Mouse (Mus musculus) intestine, postnatal 0 days (tissue): ENCODE results near the gene Hspb1. TPM values are rescaled to one million over a fixed set of nuclear protein-coding genes. Genes with fewer than 3 reads are reported as not detected.

Experiments used
- ATAC-seq: fragments of 200-750 bp; cut with Nextera tagmentation; 2 replicates; pipeline ENCODE4 v1.8.0; 2017; ENCODE audit warnings: mild to moderate bottlenecking, moderate TSS enrichment, moderate library complexity
- H3K27ac ChIP-seq: fragments of 300-500 bp; sonication (generic); 2 replicates; pipeline ENCODE4 v1.5.1; 2014; ENCODE audit warnings: mild to moderate bottlenecking, low read depth, low read length, moderate library complexity
- H3K27me3 ChIP-seq: fragments of 300-500 bp; sonication (generic); replicated peaks from 2 replicates; pipeline ENCODE4 v1.6.1; 2014; ENCODE audit warnings: low read length, mixed read lengths; ENCODE audit not compliant: control insufficient read depth, insufficient read depth
- H3K36me3 ChIP-seq: fragments of 300-500 bp; sonication (generic); 2 replicates; pipeline ENCODE4 v1.6.1; 2014; ENCODE audit warnings: mild to moderate bottlenecking, moderate library complexity; ENCODE audit not compliant: control insufficient read depth, insufficient read depth
- H3K4me1 ChIP-seq: fragments of 300-500 bp; sonication (generic); replicated peaks from 2 replicates; pipeline ENCODE4 v1.6.1; 2014; ENCODE audit warnings: antibody characterized with exemption, low read length, mixed read lengths; ENCODE audit not compliant: control insufficient read depth, insufficient read depth
- H3K4me2 ChIP-seq: fragments of 300-500 bp; sonication (generic); replicated peaks from 2 replicates; pipeline ENCODE4 v1.6.1; 2014; ENCODE audit warnings: low read depth, mild to moderate bottlenecking, moderate library complexity
- H3K4me3 ChIP-seq: fragments of 300-500 bp; sonication (generic); 2 replicates; pipeline ENCODE4 v1.5.1; 2014; ENCODE audit warnings: low read depth, low read length
- H3K9ac ChIP-seq: fragments of 300-500 bp; sonication (generic); 2 replicates; pipeline ENCODE4 v1.6.1; 2014; ENCODE audit warnings: mild to moderate bottlenecking, low read depth, low read length
- H3K9me3 ChIP-seq: fragments of 300-500 bp; sonication (generic); 2 replicates; pipeline ENCODE4 v1.6.1; 2016; ENCODE audit warnings: mixed run types; ENCODE audit not compliant: control insufficient read depth
- CTCF ChIP-seq: sonication (generic); IDR thresholded peaks from 2 replicates; pipeline ENCODE4 v1.5.1; 2016; ENCODE audit warnings: low read depth, mild to moderate bottlenecking, control low read depth, antibody characterized with exemption, moderate library complexity
- WGBS: fragments of 180-500 bp; shearing (Covaris S2); extraction: QIAGEN DNeasy Blood & Tissue Kit; methylation state at CpG from one replicate; pipeline ENCODE4 v1.1.7; 2014; 5-methylcytosine and 5-hydroxymethylcytosine counted together
- polyA plus RNA-seq: library from polyadenylated mRNA; unstranded; fragments of >200 nt; fragmentation: Nextera tagmentation; extraction: Ambion mirVana; gene quantifications from 2 replicates; pipeline ENCODE4 v1.2.1, GENCODE M21; 2015

Gene Hspb1
- polyA plus RNA-seq, 1 experiment from 2014 or later: 107 TPM

DNA sequence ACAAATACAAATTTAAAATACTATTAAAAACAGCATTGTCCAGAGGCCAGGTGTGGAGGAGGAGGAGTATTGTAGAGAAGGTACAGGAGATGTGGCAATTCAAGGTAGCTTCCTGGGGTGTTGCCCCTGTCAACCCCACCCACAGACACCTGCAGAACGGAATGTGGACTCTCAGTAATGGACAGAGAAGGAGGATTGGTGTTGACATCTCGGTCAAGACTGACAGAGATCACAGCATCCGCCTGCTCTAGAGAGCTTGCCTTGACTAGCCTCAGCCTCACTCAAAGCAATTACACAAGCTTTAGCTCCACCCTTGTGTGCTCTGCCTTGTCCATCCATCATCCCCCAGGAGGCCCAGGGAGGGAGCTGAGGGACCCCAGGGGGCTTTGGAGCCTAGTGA, 3.2 kb downstream of the Hspb1 start:
- Histone ChIP-seq H3K9ac (no peak overlapping the region), H3K4me3 (no peak overlapping the region), H3K27me3 (peaks cover 19% of the 10 kb centered on the region; the same call in 1 of the 2 replicates), H3K4me1 (no peaks in the 10 kb centered on the region), H3K36me3 (no peaks in the 10 kb centered on the region), H3K4me2 (no peak overlapping the region), H3K27ac (no peak overlapping the region), H3K9me3 (no peaks in the 10 kb centered on the region)
- no peak for ATAC-seq
- WGBS: 36% methylated on average over 3 of the region's 3 CpGs
- TF ChIP-seq CTCF: no peak

DNA sequence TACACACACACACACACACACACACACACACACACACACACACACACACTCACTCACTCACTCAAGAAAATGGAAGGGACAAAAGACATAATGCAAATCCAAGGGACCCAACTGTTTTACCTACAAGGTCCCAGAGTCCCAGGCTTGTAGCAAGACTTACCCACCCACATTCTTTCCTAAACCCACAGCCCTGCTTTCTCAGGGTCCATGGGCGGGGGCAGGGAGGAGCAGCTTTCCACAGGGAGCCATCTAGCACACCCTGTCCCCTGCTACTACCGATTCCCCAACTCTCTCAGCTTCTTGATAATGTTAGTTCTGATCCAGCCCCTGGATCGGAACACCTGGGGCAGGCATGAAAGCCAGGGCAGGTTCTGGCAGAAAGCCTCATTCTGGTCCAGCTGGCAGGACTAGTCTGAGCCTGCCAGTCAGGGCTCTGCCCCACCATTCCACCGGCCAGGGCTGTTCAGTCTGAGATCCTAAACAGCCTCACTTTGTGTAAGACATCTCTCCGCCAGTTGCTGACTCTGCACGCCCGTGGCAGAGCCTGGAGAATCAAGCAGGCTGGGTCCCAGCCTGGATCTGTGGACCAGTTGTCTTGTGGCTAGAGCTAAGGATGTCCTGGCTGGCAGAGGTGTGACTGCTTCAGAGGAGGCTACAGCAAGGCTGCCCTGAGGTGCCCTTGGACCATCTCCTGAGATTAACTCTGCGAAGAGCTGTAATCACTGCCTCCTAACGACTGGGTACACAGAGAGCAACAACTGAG, 5.1 kb downstream of the Hspb1 start:
- no peak for ATAC-seq
- H3K4me2 ChIP-seq: no peak overlapping the region
- no peak overlapping the region for H3K9ac ChIP-seq

DNA sequence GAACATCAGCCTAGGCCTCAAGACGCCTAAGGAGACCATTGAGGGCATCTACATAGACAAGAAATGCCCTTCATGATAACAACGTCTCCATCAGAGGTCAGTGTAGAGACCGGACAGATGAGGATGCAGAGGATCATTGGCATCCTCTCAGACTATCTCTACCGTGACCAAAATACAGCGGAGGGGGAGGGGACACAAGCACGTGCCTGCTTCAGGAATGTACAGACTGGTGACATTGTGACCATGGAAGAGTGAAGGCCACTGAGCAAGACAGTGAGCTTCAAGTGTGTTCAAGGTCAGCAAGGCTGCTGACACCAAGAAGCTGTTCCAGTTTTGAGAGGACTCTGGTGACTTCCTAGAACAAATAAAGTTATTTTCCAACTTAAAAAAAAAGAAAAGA, 7.2 kb downstream of the Hspb1 start:
- no peak for TF ChIP-seq CTCF
- WGBS: 80% methylated on average over 6 of the region's 6 CpGs
- Histone ChIP-seq H3K9ac (no peak overlapping the region), H3K4me3 (no peak overlapping the region), H3K36me3 (no peaks in the 10 kb centered on the region), H3K27me3 (0 out of 2 replicates have a peak, but pooled peaks cover 10% of the 10 kb centered on the region), H3K27ac (no peak overlapping the region), H3K4me2 (no peak overlapping the region), H3K4me1 (no peaks in the 10 kb centered on the region), H3K9me3 (no peaks in the 10 kb centered on the region)
- no peak for ATAC-seq

More for the DNA sequence above, 5.1 kb downstream of the Hspb1 start:
- Histone ChIP-seq H3K9me3 (no peaks in the 10 kb centered on the region), H3K27ac (no peak overlapping the region), H3K27me3 (peaks cover 19% of the 10 kb centered on the region; the same call in 1 of the 2 replicates), H3K4me3 (no peak overlapping the region), H3K36me3 (no peaks in the 10 kb centered on the region), H3K4me1 (no peaks in the 10 kb centered on the region)
- 38% methylated on average over 9 of the region's 9 CpGs for WGBS
- no peak for TF ChIP-seq CTCF

DNA sequence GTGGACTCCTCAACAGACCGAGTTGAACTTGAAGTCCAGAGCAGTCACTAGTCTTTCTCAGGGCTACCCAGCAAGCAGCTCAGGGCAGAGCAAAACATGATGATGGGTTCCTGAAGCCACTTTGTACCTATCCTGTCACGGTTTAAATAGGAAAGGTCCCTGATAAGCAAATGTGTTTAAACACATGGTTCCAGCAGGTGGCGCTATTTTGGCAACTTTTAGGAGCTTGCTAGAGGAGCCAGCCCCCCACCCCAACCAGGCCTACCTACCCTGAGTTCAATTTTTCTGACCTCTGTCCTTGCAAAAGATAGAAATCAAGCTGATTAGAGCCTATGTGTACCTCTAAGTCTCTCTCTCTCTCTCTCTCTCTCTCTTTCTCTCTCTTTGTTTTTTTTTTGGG, 10.3 kb downstream of the Hspb1 start:
- Histone ChIP-seq H3K4me3 (no peak overlapping the region), H3K9ac (no peak overlapping the region), H3K4me1 (no peaks in the 10 kb centered on the region), H3K4me2 (no peak overlapping the region), H3K27me3 (no peaks in the 10 kb centered on the region), H3K36me3 (no peaks in the 10 kb centered on the region), H3K9me3 (no peaks in the 10 kb centered on the region), H3K27ac (no peak overlapping the region)
- peak; percentile 67 for TF ChIP-seq CTCF
- 24% methylated on average over 3 of the region's 3 CpGs for WGBS
- no peak for ATAC-seq

DNA sequence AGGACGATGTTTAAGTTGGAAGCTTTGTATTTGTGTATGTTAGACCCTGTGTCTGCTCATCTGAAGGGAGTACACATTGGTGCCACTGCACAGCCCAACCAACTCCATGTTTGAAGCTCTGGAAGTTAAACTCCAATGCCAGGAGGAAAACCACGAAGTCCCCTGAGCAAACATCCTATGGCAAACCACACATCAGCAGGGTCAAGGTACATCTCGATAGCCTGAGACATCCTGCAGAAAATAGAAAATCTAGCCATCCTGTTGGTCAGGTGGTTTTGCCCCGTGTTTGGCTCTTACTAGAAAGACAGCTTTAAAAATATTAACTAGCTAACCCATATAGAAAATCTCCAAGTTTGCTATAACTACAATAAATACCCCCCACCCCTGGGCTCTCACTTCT, 11.3 kb downstream of the Hspb1 start:
- ATAC-seq: no peak
- no peaks in the 10 kb centered on the region for H3K4me1 ChIP-seq
- 49% methylated on average over 4 of the region's 4 CpGs for WGBS
- H3K27ac ChIP-seq: no peak overlapping the region
- H3K4me3 ChIP-seq: no peak overlapping the region
- H3K9ac ChIP-seq: 0 out of 2 replicates have a peak overlapping the region, but pooled peaks have one; percentile 7
- no peaks in the 10 kb centered on the region for H3K36me3 ChIP-seq
- H3K4me2 ChIP-seq: no peak overlapping the region
- H3K27me3 ChIP-seq: no peaks in the 10 kb centered on the region
- no peak for TF ChIP-seq CTCF
- H3K9me3 ChIP-seq: no peaks in the 10 kb centered on the region

DNA sequence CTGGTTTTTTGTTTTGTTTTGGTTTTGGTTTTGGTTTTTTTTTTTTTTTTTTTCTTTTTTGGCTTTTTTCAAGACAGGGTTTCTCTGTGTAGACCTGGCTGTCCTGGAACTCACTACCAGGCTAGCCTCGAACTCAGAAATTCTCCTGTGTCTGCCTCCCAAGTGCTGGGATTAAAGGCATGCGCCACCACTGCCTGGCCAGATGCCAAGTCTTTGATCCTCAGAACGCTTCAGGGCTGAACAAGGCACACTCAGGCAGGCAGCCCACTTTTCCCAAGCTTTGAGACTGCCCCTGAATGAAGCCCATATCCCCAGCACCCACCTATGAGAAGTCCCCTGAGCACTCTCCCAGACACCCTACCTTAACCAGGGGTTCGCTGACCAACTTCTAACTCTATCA, 12.1 kb downstream of the Hspb1 start:
- H3K9ac ChIP-seq: no peak overlapping the region
- H3K4me3 ChIP-seq: no peak overlapping the region
- H3K4me1 ChIP-seq: no peaks in the 10 kb centered on the region
- no peaks in the 10 kb centered on the region for H3K9me3 ChIP-seq
- no peaks in the 10 kb centered on the region for H3K27me3 ChIP-seq
- H3K27ac ChIP-seq: no peak overlapping the region
- no peak for TF ChIP-seq CTCF
- ATAC-seq: no peak
- H3K36me3 ChIP-seq: no peaks in the 10 kb centered on the region
- H3K4me2 ChIP-seq: no peak overlapping the region
- WGBS: 58% methylated on average over 4 of the region's 4 CpGs

DNA sequence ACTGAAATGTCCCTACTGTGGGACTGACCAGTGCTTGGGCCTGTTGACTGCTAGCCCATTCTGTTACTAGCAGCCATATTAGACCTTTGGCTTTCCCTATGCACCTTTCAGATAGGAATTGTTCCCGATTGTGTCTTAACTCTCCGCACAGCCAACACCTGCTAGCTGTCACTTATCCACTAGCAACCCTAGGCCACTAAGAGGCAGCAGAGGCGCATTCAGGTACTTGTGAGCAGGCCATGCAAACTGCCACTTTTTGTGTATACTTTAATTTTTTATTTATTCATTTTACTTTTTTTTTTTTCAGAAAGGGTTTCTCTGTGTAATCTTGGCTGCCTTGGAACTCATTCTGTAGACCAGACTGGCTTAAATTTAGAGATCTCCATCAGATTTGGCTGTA, 13.0 kb downstream of the Hspb1 start:
- no peaks in the 10 kb centered on the region for H3K27me3 ChIP-seq
- H3K9me3 ChIP-seq: no peaks in the 10 kb centered on the region
- ATAC-seq: no peak
- TF ChIP-seq CTCF: peak; percentile 56
- H3K9ac ChIP-seq: no peak overlapping the region
- H3K36me3 ChIP-seq: no peaks in the 10 kb centered on the region
- no peak overlapping the region for H3K4me3 ChIP-seq
- no peaks in the 10 kb centered on the region for H3K4me1 ChIP-seq
- WGBS: 85% methylated on average over 3 of the region's 3 CpGs
- no peak overlapping the region for H3K4me2 ChIP-seq
- H3K27ac ChIP-seq: no peak overlapping the region
